Mouse (Mus musculus): ENCODE results near the gene Tead1.

DNA sequence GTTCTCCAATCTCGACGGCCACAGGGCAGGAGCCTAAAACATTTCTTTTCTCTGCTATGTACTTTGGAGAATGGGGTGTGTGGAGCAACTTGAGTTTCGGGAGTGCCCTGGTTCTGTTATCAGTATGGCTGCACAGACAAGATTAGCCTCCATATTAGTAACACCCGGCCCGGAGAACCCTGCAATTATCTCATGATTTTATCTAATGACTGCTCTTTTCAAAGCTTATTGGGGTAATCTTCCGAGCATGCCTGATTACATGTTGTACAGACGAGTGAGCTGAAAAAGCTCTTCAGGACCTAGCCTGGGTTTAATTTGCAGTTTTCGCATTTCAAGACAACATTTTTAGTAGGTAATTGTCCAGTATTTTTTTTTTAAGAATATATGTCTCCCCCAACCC is 122.6 kb downstream of the Tead1 start:
- TF ChIP-seq CTCF (IDR thresholded peaks at IDR 0.05; ENCODE audit: borderline replicate concordance, insufficient read depth, low read depth, low read length), result no peak
- no peak for TF ChIP-seq POLR2A (IDR thresholded peaks at IDR 0.05; ENCODE audit: borderline replicate concordance, insufficient read depth, low read length)
